Mouse (Mus musculus): ENCODE measurements around the gene Olfr769. TPM values are rescaled to one million over a fixed set of nuclear protein-coding genes. Genes with fewer than 3 reads are reported as not detected.

The Olfr769 gene
- polyA plus RNA-seq, 1 experiment from 2014 or later: not detected

Other genes with a start within 250 kb of the Olfr769 start
- 3.3 and 3.5 TPM in 2 replicates for gene Gdf11, start 226.1 kb downstream of the Olfr769 start, polyA plus RNA-seq (2014; fragmentation: Nextera tagmentation; extraction: Ambion mirVana)
- 193 and 198 TPM in 2 replicates for gene Cd63, start 216.9 kb downstream of the Olfr769 start, polyA plus RNA-seq (2014; fragmentation: Nextera tagmentation; extraction: Ambion mirVana)
- gene Rdh5, start 195.0 kb downstream of the Olfr769 start, polyA plus RNA-seq (2014; fragmentation: Nextera tagmentation; extraction: Ambion mirVana): 11.1 and 13.1 TPM in 2 replicates
- gene Bloc1s1, start 193.8 kb downstream of the Olfr769 start, polyA plus RNA-seq (2014; fragmentation: Nextera tagmentation; extraction: Ambion mirVana): 128 and 140 TPM in 2 replicates
- 0.14 and 0.21 TPM in 2 replicates for gene Itga7, start 184.0 kb downstream of the Olfr769 start, polyA plus RNA-seq (2014; fragmentation: Nextera tagmentation; extraction: Ambion mirVana)
- not detected in 2 replicates for gene Mettl7b, start 156.9 kb downstream of the Olfr769 start, polyA plus RNA-seq (2014; fragmentation: Nextera tagmentation; extraction: Ambion mirVana)
- not detected in 2 replicates for gene Olfr9, start 128.4 kb downstream of the Olfr769 start, polyA plus RNA-seq (2014; fragmentation: Nextera tagmentation; extraction: Ambion mirVana)
- gene Olfr763, start 107.1 kb downstream of the Olfr769 start, polyA plus RNA-seq (2014; fragmentation: Nextera tagmentation; extraction: Ambion mirVana): not detected in 2 replicates
- not detected in 2 replicates for gene Olfr764-ps1, start 78.0 kb downstream of the Olfr769 start, polyA plus RNA-seq (2014; fragmentation: Nextera tagmentation; extraction: Ambion mirVana)
- not detected in 2 replicates for gene Olfr765, start 67.9 kb downstream of the Olfr769 start, polyA plus RNA-seq (2014; fragmentation: Nextera tagmentation; extraction: Ambion mirVana)
- gene Olfr766-ps1, start 48.9 kb downstream of the Olfr769 start, polyA plus RNA-seq (2014; fragmentation: Nextera tagmentation; extraction: Ambion mirVana): not detected in 2 replicates
- gene Olfr767, start 35.0 kb downstream of the Olfr769 start, polyA plus RNA-seq (2014; fragmentation: Nextera tagmentation; extraction: Ambion mirVana): not detected in 2 replicates
- gene Olfr768, start 18.5 kb downstream of the Olfr769 start, polyA plus RNA-seq (2014; fragmentation: Nextera tagmentation; extraction: Ambion mirVana): not detected in 2 replicates
- not detected in 2 replicates for gene Olfr770, start 21.1 kb upstream of the Olfr769 start, polyA plus RNA-seq (2014; fragmentation: Nextera tagmentation; extraction: Ambion mirVana)
- not detected in 2 replicates for gene Olfr771, start 46.9 kb upstream of the Olfr769 start, polyA plus RNA-seq (2014; fragmentation: Nextera tagmentation; extraction: Ambion mirVana)
- gene Olfr772, start 60.1 kb upstream of the Olfr769 start, polyA plus RNA-seq (2014; fragmentation: Nextera tagmentation; extraction: Ambion mirVana): not detected in 2 replicates
- gene Olfr773, start 69.6 kb upstream of the Olfr769 start, polyA plus RNA-seq (2014; fragmentation: Nextera tagmentation; extraction: Ambion mirVana): not detected in 2 replicates
- not detected in 2 replicates for gene Olfr774, start 118.3 kb upstream of the Olfr769 start, polyA plus RNA-seq (2014; fragmentation: Nextera tagmentation; extraction: Ambion mirVana)
- gene Olfr775, start 130.6 kb upstream of the Olfr769 start, polyA plus RNA-seq (2014; fragmentation: Nextera tagmentation; extraction: Ambion mirVana): not detected in 2 replicates
- not detected in 2 replicates for gene Olfr776, start 141.3 kb upstream of the Olfr769 start, polyA plus RNA-seq (2014; fragmentation: Nextera tagmentation; extraction: Ambion mirVana)
- not detected in 2 replicates for gene Olfr777, start 153.6 kb upstream of the Olfr769 start, polyA plus RNA-seq (2014; fragmentation: Nextera tagmentation; extraction: Ambion mirVana)
- not detected in 2 replicates for gene Olfr780, start 200.3 kb upstream of the Olfr769 start, polyA plus RNA-seq (2014; fragmentation: Nextera tagmentation; extraction: Ambion mirVana)
- not detected in 2 replicates for gene Olfr781, start 211.0 kb upstream of the Olfr769 start, polyA plus RNA-seq (2014; fragmentation: Nextera tagmentation; extraction: Ambion mirVana)
- gene Olfr782, start 231.0 kb upstream of the Olfr769 start, polyA plus RNA-seq (2014; fragmentation: Nextera tagmentation; extraction: Ambion mirVana): not detected in 2 replicates